Mouse (Mus musculus): ENCODE data around the gene Ncbp3. TPM values are rescaled to one million over a fixed set of nuclear protein-coding genes. Genes with fewer than 3 reads are reported as not detected.

Ncbp3 gene
- polyA plus RNA-seq, 1 experiment from 2014 or later, result 13.2 TPM

DNA sequence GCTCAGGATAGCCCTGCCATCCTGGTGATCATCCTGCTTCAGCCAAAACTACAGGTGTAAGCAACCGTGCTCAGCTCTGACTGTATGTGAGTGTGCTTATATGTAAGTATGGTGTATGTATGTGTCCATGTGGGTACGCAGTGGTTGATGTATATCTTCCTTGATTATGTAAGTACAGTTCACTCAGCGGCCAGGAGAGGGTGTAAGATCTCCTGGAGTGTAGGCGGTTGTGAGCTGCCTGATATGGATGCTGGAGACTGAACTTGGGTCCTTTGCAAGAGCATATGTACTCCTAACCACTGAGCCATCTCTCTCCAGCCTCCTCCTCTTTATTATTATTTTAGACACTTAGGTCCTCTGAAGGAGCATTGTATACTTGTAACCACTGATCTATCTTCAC lies 2.8 kb upstream of the Ncbp3 start:
- ATAC-seq (ENCODE audit: insufficient read depth) (no peak), DNase-seq (no peak)
- no peak overlapping the region for H3K9ac ChIP-seq
- no peak for TF ChIP-seq CTCF (IDR thresholded peaks at IDR 0.05; ENCODE audit: low read depth)
- no peaks in the 10 kb centered on the region for H3K9me3 ChIP-seq (ENCODE audit: low read depth, low read length)
- H3K27me3 ChIP-seq (ENCODE audit: insufficient read depth, low read length), result no peaks in the 10 kb centered on the region
- no peak overlapping the region for H3K27ac ChIP-seq (ENCODE audit: low read depth)
- no peak overlapping the region for H3K4me3 ChIP-seq (ENCODE audit: low read depth, low read length)
- peaks cover 5% of the 10 kb centered on the region; the same call in 1 of the 2 replicates for H3K36me3 ChIP-seq (ENCODE audit: insufficient read depth)
- no peak overlapping the region for H3K4me2 ChIP-seq
- 0 out of 2 replicates have a peak, but pooled peaks cover 6% of the 10 kb centered on the region for H3K4me1 ChIP-seq (ENCODE audit: insufficient read depth)
- WGBS, result 66% methylated on average over 4 of the region's 4 CpGs

DNA sequence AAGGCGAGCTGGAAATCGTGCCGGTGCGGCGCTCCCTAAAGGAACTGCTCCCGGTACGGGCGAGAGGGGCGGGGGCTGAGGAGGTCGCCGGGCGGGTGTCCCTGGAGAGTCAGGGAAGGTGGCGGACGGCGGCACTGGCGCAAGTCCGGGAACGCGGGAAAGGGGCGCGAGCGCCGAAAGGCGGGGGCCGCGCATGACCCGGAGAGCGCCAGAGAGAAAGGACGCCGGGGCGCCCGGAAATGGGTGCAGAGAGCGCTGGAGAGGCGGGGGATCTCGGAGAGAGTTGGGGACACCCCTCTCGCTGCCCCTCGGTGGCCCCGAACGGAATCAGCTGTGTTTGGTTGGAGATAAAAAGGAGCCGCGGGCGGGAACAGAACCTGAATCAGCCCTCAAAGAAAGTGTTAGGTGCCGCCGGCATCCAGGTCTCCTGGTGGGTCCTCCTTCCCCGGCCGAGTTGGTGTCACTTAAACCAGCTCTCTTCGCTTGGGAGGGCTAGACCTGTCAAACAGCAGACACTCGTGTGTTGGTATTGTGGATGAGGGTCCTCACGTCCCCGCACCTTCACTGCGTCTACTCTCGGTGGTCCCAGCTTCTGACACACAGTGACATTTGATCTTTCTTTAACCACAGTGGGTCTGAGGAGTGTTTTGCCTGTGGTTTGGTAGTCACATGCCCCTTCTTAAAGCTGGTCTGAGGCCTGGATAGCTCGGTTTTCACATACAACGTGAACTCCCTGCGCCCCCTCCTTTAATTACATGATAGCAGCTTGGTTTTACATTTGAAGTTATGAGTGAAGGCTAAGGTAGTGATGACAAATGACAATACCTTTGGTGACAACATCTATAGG lies 670 bp downstream of the Ncbp3 start:
- peak overlapping the region; percentile 88 for H3K9ac ChIP-seq
- no peak for TF ChIP-seq CTCF (IDR thresholded peaks at IDR 0.05; ENCODE audit: low read depth)
- DNase-seq (peak; percentile 59), ATAC-seq (ENCODE audit: insufficient read depth) (peak; percentile 73)
- WGBS, result 1% methylated on average over 55 of the region's 55 CpGs
- H3K4me2 ChIP-seq, result peak overlapping the region; percentile 84
- H3K27ac ChIP-seq (ENCODE audit: low read depth), result peak overlapping the region; percentile 88
- H3K36me3 ChIP-seq (ENCODE audit: insufficient read depth), result peaks cover 31% of the 10 kb centered on the region
- 0 out of 2 replicates have a peak, but pooled peaks cover 6% of the 10 kb centered on the region for H3K4me1 ChIP-seq (ENCODE audit: insufficient read depth)
- peak overlapping the region; percentile 87 for H3K4me3 ChIP-seq (ENCODE audit: low read depth, low read length)
- H3K27me3 ChIP-seq (ENCODE audit: insufficient read depth, low read length), result no peaks in the 10 kb centered on the region
- H3K9me3 ChIP-seq (ENCODE audit: low read depth, low read length), result no peaks in the 10 kb centered on the region

DNA sequence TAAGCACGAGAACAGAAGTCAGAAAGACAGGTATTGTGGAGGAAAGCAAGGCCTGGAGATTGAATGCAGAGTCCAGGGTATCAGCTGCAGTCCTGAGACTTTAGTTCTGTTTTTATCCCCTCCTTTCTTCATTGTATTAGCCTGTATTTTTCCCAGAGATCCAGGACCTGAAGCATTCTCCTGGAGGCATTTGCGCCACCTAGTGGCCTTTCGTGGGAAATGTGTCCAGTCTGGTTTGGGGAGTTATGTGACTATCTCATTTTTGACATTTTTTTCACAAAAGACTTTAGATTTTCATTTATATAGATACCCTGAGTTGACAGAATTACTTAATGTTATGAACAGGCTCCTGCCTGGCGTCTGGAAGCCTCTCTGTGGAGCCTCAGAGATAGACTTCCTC lies 1.8 kb downstream of the Ncbp3 start:
- peak; percentile 87 for TF ChIP-seq CTCF (IDR thresholded peaks at IDR 0.05; ENCODE audit: low read depth)
- H3K27me3 ChIP-seq (ENCODE audit: insufficient read depth, low read length), result no peaks in the 10 kb centered on the region
- H3K27ac ChIP-seq (ENCODE audit: low read depth), result no peak overlapping the region
- DNase-seq (peak; percentile 96), ATAC-seq (ENCODE audit: insufficient read depth) (no peak)
- H3K36me3 ChIP-seq (ENCODE audit: insufficient read depth), result peaks cover 41% of the 10 kb centered on the region
- H3K4me1 ChIP-seq (ENCODE audit: insufficient read depth), result 0 out of 2 replicates have a peak, but pooled peaks cover 6% of the 10 kb centered on the region
- peak overlapping the region; percentile 84 for H3K4me2 ChIP-seq
- no peak overlapping the region for H3K9ac ChIP-seq
- H3K9me3 ChIP-seq (ENCODE audit: low read depth, low read length), result no peaks in the 10 kb centered on the region
- WGBS, result 0% methylated on average over 4 of the region's 4 CpGs
- H3K4me3 ChIP-seq (ENCODE audit: low read depth, low read length), result peak overlapping the region; percentile 87; the same call in 1 of the 2 replicates

DNA sequence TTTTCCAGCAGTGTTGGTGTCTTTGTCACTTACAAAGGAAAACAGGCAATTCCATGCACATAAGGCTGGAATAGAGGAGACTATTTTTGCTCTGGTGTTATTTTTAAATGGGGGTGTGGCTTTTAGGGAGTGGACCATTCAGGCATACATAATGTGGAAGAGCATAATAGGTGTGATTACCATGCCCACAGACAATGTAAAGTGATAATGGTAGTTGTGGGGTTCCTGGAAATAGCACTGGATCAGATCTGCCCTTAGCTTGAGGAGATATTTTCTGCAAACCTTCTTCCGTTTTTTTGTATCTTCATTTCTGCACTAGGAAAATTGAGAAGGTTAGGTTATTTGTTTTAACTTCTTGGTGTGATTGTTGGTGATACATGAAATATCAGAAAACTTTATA lies 5.2 kb downstream of the Ncbp3 start:
- ATAC-seq (ENCODE audit: insufficient read depth) (no peak), DNase-seq (no peak)
- H3K4me3 ChIP-seq (ENCODE audit: low read depth, low read length), result no peak overlapping the region
- no peak overlapping the region for H3K9ac ChIP-seq
- no peaks in the 10 kb centered on the region for H3K27me3 ChIP-seq (ENCODE audit: insufficient read depth, low read length)
- WGBS, result 88% methylated on average over 1 of the region's 1 CpGs
- no peak overlapping the region for H3K27ac ChIP-seq (ENCODE audit: low read depth)
- peaks cover 70% of the 10 kb centered on the region for H3K36me3 ChIP-seq (ENCODE audit: insufficient read depth)
- no peaks in the 10 kb centered on the region for H3K9me3 ChIP-seq (ENCODE audit: low read depth, low read length)
- H3K4me1 ChIP-seq (ENCODE audit: insufficient read depth), result 0 out of 2 replicates have a peak, but pooled peaks cover 6% of the 10 kb centered on the region
- TF ChIP-seq CTCF (IDR thresholded peaks at IDR 0.05; ENCODE audit: low read depth), result no peak
- no peak overlapping the region for H3K4me2 ChIP-seq

DNA sequence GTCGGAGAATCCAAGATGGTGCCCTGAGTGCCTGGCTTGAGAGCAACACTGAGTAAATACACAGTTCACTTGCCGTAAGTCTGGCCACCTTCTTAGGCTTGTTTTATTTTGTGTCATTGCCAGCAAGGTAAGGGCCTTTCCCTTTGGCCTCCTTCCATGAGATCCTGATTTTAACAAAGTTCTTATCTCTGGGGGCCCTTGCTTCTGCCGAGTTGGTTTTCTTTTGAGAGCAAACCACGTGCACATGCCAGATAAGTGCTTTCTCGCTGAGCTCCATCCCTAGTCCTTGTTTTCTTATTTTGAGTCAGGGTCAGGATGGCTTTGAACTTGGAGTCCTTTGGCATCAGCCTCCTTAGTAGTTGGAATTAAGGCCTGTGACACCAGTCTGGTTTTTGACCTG lies 10.1 kb downstream of the Ncbp3 start:
- Histone ChIP-seq H3K27ac (ENCODE audit: low read depth) (no peak overlapping the region), H3K9ac (no peak overlapping the region), H3K9me3 (ENCODE audit: low read depth, low read length) (no peaks in the 10 kb centered on the region), H3K36me3 (ENCODE audit: insufficient read depth) (peaks cover 70% of the 10 kb centered on the region), H3K4me2 (no peak overlapping the region), H3K4me1 (ENCODE audit: insufficient read depth) (no peaks in the 10 kb centered on the region), H3K4me3 (ENCODE audit: low read depth, low read length) (no peak overlapping the region), H3K27me3 (ENCODE audit: insufficient read depth, low read length) (no peaks in the 10 kb centered on the region)
- DNase-seq (no peak), ATAC-seq (ENCODE audit: insufficient read depth) (no peak)
- no peak for TF ChIP-seq CTCF (IDR thresholded peaks at IDR 0.05; ENCODE audit: low read depth)
- 61% methylated on average over 5 of the region's 5 CpGs for WGBS

DNA sequence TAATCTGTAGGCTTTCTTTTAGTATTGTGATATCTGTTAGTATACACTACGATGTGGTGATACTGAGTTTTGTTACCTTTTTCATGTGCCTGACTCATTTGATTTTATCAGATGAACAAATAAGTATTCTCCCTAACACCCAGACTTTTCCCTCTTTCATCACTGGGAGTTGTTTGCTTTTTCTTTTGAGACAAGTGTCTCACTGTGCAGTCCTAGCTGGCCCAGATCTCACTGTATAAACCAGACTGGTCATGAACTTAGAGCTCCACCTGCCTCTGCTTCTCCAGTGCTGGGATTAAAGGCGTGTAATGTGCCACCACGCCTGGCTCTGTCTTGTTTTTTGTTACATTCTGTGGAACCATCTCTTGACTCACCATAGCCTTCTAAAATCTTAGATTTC lies 12.0 kb downstream of the Ncbp3 start:
- ATAC-seq (ENCODE audit: insufficient read depth) (no peak), DNase-seq (no peak)
- TF ChIP-seq CTCF (IDR thresholded peaks at IDR 0.05; ENCODE audit: low read depth), result no peak
- H3K27me3 ChIP-seq (ENCODE audit: insufficient read depth, low read length), result no peaks in the 10 kb centered on the region
- WGBS, result 71% methylated on average over 3 of the region's 3 CpGs
- H3K4me1 ChIP-seq (ENCODE audit: insufficient read depth), result no peaks in the 10 kb centered on the region
- H3K27ac ChIP-seq (ENCODE audit: low read depth), result no peak overlapping the region
- no peaks in the 10 kb centered on the region for H3K9me3 ChIP-seq (ENCODE audit: low read depth, low read length)
- peaks cover 59% of the 10 kb centered on the region for H3K36me3 ChIP-seq (ENCODE audit: insufficient read depth)
- no peak overlapping the region for H3K4me3 ChIP-seq (ENCODE audit: low read depth, low read length)
- H3K4me2 ChIP-seq, result no peak overlapping the region
- no peak overlapping the region for H3K9ac ChIP-seq

DNA sequence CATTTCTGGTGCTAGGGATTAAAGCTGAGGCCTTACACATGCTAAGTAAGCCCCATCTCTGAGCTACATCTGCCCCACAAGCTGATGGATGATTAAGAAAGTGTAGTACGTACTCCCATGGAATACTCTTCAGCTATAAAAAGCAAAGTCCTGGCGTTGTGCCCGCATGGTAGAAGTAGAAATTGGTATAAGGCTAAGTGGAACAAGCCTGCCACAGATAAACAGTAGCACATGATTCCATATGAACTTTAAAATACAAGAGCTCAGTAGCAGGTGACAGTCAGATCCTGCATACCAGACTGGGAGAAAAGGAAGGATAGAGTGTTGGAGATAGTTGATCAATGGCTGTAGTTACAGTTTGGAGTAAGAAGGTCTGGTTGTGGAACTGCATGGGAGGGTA lies 13.8 kb downstream of the Ncbp3 start:
- WGBS, result 94% methylated on average over 3 of the region's 3 CpGs
- Histone ChIP-seq H3K36me3 (ENCODE audit: insufficient read depth) (peaks cover 51% of the 10 kb centered on the region), H3K9ac (no peak overlapping the region), H3K27ac (ENCODE audit: low read depth) (no peak overlapping the region), H3K4me2 (no peak overlapping the region), H3K4me3 (ENCODE audit: low read depth, low read length) (no peak overlapping the region), H3K9me3 (ENCODE audit: low read depth, low read length) (no peaks in the 10 kb centered on the region), H3K4me1 (ENCODE audit: insufficient read depth) (no peaks in the 10 kb centered on the region), H3K27me3 (ENCODE audit: insufficient read depth, low read length) (no peaks in the 10 kb centered on the region)
- no peak for TF ChIP-seq CTCF (IDR thresholded peaks at IDR 0.05; ENCODE audit: low read depth)
- ATAC-seq (ENCODE audit: insufficient read depth), result no peak
- DNase-seq, result no peak

All from lung, embryonic 14.5 days (tissue).